Mouse (Mus musculus): ENCODE data around the gene Snhg11.

GRCm38 (mm10) chr2:158346467-158346866 lies 29.0 kb upstream of the Snhg11 start:
- TF ChIP-seq CTCF (IDR thresholded peaks at IDR 0.05) (no peak), EP300 (IDR thresholded peaks at IDR 0.05; ENCODE audit: insufficient read depth, low read depth, low read length) (no peak), POLR2A (IDR thresholded peaks at IDR 0.05; ENCODE audit: insufficient read depth, low read depth, low read length) (no peak)
